ENCODE assay signal across 8 mouse cellular contexts in the genomic region with DNA sequence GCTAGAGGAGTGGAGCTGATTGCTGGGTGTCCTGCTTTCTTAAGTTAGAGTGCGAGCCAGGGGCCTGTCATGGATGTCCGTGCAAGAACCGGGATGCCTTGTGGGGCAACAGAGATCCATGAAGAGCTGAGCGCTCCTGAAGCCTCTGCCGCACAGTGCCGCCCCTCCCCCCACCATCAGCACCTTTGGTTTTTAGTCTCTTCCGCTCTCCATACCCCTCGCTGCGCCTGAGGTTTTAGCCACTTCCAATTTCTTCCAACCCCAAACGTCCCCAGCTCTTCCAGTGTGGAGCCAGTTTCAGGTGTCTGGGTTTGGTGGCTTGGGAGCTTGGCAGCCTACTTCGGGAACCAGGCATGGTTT. TPM values are rescaled to one million over a fixed set of nuclear protein-coding genes. Genes with fewer than 3 reads are reported as not detected.
DNase-seq lines count a peak whose midpoint lies in the region; ATAC-seq and TF ChIP-seq lines count a peak whose summit lies in the region.

No protein-coding gene starts in this region.

- DNase-seq in right cerebral cortex, postnatal 4 days, result peak; percentile 58
- no peak for DNase-seq in right cerebral cortex, adult 18-20 months
- peak; percentile 8 to 15 for DNase-seq in heart, postnatal 10 days
- DNase-seq in stomach, postnatal 0 days (ENCODE audit: low spot score), result peak; percentile 24
- no peak for DNase-seq in cerebellum, adult 9-10 months

- H3K4me3 ChIP-seq in limb, embryonic 12.5 days (replicated peaks), result peak overlapping the region; percentile 65
- H3K4me3 ChIP-seq in midbrain, embryonic 13.5 days (replicated peaks), result peak overlapping the region; percentile 49
- H3K4me3 ChIP-seq in stomach, postnatal 0 days (ENCODE audit: low read depth, low read length), result peak overlapping the region; percentile 53

- no peak for TF ChIP-seq EP300 in stomach, postnatal 0 days (optimal IDR thresholded peaks at IDR 0.05)

- 2% methylated on average over 11 of the region's 11 CpGs for WGBS in limb, embryonic 12.5 days
- under 1% methylated on average over 10 of the region's 11 CpGs for WGBS in midbrain, embryonic 13.5 days
- WGBS in stomach, postnatal 0 days, result under 1% methylated on average over 11 of the region's 11 CpGs

- H3K27me3 ChIP-seq in limb, embryonic 12.5 days, result no peaks in the 10 kb centered on the region
- H3K27me3 ChIP-seq in midbrain, embryonic 13.5 days, result peaks cover 28% of the 10 kb centered on the region
- no peaks in the 10 kb centered on the region for H3K27me3 ChIP-seq in stomach, postnatal 0 days (ENCODE audit: control insufficient read depth, insufficient read depth, low read length)

- peak overlapping the region; percentile 69; the same call in 1 of the 2 replicates for H3K27ac ChIP-seq in limb, embryonic 12.5 days
- no peak overlapping the region for H3K27ac ChIP-seq in midbrain, embryonic 13.5 days
- H3K27ac ChIP-seq in stomach, postnatal 0 days (replicated peaks), result no peak overlapping the region

- ATAC-seq in common myeloid progenitor, adult 5-6 weeks (replicated peaks; ENCODE audit: low read depth, poor library complexity, severe bottlenecking), result peak; percentile 51
- 0 out of 2 replicates have a peak, but pooled peaks have one; percentile 42 for ATAC-seq in limb, embryonic 12.5 days (ENCODE audit: insufficient number of reproducible peaks, insufficient read depth, low FRiP score, low TSS enrichment, low read depth)
- ATAC-seq in midbrain, embryonic 13.5 days, result peak; percentile 74
- ATAC-seq in stomach, postnatal 0 days (ENCODE audit: low FRiP score, low TSS enrichment), result no peak

- H3K36me3 ChIP-seq in limb, embryonic 12.5 days, result no peaks in the 10 kb centered on the region
- no peaks in the 10 kb centered on the region for H3K36me3 ChIP-seq in midbrain, embryonic 13.5 days
- H3K36me3 ChIP-seq in stomach, postnatal 0 days (ENCODE audit: control insufficient read depth, insufficient read depth, low read length), result no peaks in the 10 kb centered on the region

- TF ChIP-seq CTCF in stomach, postnatal 0 days (IDR thresholded peaks at IDR 0.05; ENCODE audit: low read depth), result no peak

- no peaks in the 10 kb centered on the region for H3K9me3 ChIP-seq in limb, embryonic 12.5 days
- H3K9me3 ChIP-seq in midbrain, embryonic 13.5 days, result no peaks in the 10 kb centered on the region
- H3K9me3 ChIP-seq in stomach, postnatal 0 days (ENCODE audit: control insufficient read depth, low read length), result no peaks in the 10 kb centered on the region

- H3K4me2 ChIP-seq in limb, embryonic 12.5 days, result peak overlapping the region; percentile 85
- H3K4me2 ChIP-seq in midbrain, embryonic 13.5 days (replicated peaks), result peak overlapping the region; percentile 78
- H3K4me2 ChIP-seq in stomach, postnatal 0 days (replicated peaks; ENCODE audit: low read depth), result peak overlapping the region; percentile 83

- H3K4me1 ChIP-seq in limb, embryonic 12.5 days (replicated peaks), result peaks cover 21% of the 10 kb centered on the region
- H3K4me1 ChIP-seq in midbrain, embryonic 13.5 days (replicated peaks), result peaks cover 16% of the 10 kb centered on the region
- H3K4me1 ChIP-seq in stomach, postnatal 0 days (replicated peaks; ENCODE audit: control insufficient read depth, insufficient read depth), result no peaks in the 10 kb centered on the region

- intact Hi-C loops in heart, postnatal 10 days (cut with DNase I), result no loop called here

- peak overlapping the region; percentile 76 for H3K9ac ChIP-seq in limb, embryonic 12.5 days (replicated peaks)
- H3K9ac ChIP-seq in midbrain, embryonic 13.5 days (replicated peaks), result peak overlapping the region; percentile 57
- H3K9ac ChIP-seq in stomach, postnatal 0 days (ENCODE audit: low read length), result peak overlapping the region; percentile 57

RNA-seq across cellular contexts. Expression of a gene that starts 0.9 kb away (rescaled TPM):
- total RNA-seq in common myeloid progenitor, adult 5-6 weeks (2017), result 0.23 TPM in 1 of 2 replicates, not detected in the other
- under 1 TPM; 0.67 to 0.99 TPM for total RNA-seq in heart, postnatal 10 days (2021)
- polyA plus RNA-seq in limb, embryonic 12.5 days (2016; fragmentation: Nextera tagmentation; extraction: Ambion mirVana), result 42.0 and 44.4 TPM in 2 replicates
- polyA plus RNA-seq in midbrain, embryonic 13.5 days (2015; fragmentation: Nextera tagmentation; extraction: Ambion mirVana), result 2.7 and 3.0 TPM in 2 replicates
- polyA plus RNA-seq in stomach, postnatal 0 days (2015; fragmentation: Nextera tagmentation; extraction: Ambion mirVana), result 3.7 and 4.9 TPM in 2 replicates

Comparison
In these comparisons a context has a peak if more than half of its experiments do, and no peak if none do; other contexts are left out.
1. DNase-seq: peak in right cerebral cortex, postnatal 4 days (single experiment), heart, postnatal 10 days (2 of 2) and stomach, postnatal 0 days (single experiment); none in right cerebral cortex, adult 18-20 months (single experiment) and cerebellum, adult 9-10 months (single experiment).
2. Peak in every context shown above with its lines, with median percentiles within 50 percentile points of each other: H3K4me2 ChIP-seq, H3K4me3 ChIP-seq and H3K9ac ChIP-seq.